Mouse (Mus musculus) liver (tissue): ENCODE measurements around the gene Zfp982.
"Not testable (repeated sequence)": the region's sequence is repeated elsewhere in the genome, so short reads cannot be mapped to it uniquely, and the experiment has no call there.

Experiments
- DNase-seq: peaks from one replicate; pipeline ENCODE4 v3.0.0-alpha.2; 2020; ENCODE audit warnings: mixed read lengths

Zfp982 gene

DNA sequence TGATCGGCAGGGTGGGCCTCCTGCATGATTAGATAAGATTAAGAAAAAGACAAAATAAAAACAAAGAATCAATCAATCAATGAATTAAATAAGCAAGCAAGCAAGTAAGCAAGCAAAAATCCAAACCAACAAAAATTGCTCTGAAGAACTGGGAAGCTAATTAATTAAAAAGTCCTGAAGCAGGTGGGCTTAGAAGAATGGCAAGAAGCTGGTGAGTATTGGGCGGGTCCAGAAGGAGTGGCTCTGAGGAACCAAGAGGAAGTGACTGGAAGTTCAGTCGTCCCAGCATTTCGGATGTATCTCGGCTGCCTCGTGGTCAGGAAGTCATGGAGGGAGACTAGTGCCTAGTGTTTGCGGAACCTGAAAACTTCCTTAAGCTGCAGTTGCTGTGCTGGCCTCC, at the start of gene Zfp982:
TSS of gene Zfp982 (plus strand) at position 301 of the 400 bp plus-strand sequence.
- not testable (repeated sequence) for DNase-seq

DNA sequence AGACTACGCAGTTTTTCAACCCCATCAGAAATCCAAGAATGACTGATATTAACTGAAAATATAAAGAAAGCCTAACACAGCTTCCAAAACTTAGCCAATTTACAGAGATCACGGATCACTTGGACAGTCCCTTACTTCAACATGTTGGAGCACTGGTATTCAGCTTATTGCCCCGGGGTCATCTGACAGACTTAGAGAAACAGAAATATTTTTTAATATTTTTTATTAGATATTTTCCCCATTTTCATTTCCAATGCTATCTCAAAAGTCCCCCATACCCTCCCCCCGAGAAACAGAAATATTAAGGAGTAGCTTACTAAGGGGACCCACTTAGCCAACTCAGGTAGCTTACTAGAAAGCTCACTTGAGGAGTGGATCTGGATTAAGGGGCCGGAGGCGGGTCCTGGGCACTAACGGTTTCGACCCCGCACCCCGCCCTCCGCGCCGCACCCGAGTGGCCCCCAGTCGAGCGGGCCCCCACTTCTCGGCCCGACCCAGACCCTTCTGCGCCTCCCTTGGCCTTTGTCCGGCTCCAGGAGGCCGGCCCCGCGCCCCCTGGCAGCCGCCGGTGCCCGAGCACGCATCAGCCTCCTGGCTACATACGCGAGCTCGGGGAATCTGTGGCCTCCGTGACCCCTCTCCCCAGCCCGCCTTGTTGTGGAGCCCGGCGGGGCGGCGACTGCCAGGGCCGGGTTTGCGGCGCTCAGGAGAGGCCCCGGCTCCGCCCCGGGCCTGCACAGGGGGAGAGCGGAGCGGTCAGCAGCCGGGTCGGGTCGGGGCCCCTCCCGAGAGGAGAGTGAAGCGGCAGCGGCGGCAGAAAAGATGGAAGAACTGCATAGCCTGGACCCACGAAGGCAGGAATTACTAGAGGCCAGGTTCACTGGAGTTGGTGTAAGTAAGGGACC, 49.3 kb upstream of the Zfp982 start:
- peak; percentile 77 for DNase-seq

DNA sequence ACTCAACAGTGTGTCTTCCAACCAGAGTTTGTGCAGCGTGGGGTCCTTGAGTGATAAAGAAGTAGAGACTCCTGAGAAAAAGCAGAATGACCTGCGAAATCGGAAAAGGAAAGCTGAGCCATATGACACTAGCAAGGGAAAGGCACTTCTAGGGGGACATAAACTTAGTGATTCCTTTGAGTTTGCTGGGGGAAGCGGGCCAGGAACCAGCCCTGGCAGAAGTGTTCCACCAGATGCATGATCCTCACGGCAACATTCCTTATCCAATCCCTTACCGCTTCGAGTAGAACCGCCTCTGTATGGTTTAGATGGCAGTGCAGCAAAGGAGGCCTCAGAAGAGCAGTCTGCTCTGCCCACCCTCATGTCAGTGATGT, 48.7 kb upstream of the Zfp982 start:
- DNase-seq, result not testable (repeated sequence)

DNA sequence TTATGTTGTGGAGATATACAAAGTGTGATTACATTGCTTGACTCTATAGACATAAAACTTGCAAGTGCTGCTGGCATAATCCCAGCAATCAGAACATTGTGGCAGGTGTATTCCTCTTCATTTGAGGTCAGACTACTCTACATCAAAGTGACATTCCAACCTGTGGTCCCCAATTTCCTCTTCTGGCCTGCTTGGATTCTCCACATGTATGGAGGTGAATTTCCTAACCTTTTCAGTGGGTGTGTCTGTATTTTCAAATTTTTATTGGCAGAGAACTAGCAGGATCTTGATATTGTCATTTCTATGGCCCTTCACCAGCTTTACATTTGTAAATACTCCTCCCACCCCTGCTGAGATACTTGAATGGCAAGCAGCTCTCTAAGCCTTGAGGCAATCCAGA, 46.8 kb upstream of the Zfp982 start:
- DNase-seq, result not testable (repeated sequence)

DNA sequence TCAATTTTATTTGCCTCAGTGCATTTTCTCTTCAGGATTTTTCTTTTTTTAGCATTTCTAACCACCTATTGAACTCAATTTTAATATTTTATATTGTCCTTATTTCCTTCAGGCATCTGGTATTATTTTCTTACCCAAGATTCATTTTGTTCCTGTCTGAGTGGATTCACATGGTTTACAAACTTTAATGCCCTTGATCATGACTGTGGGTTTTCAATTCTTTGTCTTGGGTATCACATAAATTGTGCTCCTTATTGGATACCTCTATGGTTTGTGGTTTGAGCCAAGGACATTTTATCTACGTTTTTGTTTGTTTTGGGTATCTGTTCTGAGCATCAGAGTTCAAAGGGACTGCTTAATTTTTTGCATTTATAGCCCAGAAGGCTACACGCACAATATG, 43.9 kb upstream of the Zfp982 start:
- DNase-seq, result no peak

DNA sequence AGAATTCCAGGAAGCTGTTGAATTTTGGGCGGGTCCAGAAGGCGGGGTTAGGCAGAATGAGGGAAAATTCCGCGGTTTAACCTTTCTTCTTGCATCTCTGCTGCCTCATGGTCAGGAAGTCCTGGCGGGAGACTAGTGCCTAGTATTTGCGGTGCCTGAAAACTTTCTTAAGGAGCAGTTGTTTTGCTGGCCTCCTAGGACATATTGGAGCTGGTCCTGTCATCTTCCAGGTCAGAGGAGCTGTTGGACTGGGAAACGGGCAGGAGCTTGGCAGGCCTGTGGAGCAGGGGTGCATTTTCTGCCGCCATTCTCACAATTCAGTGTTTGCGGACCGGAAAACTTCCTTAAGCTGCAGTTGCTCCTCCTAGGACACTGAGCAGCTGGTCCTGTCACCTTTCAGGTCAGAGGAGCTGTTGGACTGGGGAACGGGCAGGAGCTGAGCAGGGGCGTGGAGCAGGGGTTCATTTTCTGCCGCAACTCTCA, 43.1 kb upstream of the Zfp982 start:
- DNase-seq, result peak; percentile 42

DNA sequence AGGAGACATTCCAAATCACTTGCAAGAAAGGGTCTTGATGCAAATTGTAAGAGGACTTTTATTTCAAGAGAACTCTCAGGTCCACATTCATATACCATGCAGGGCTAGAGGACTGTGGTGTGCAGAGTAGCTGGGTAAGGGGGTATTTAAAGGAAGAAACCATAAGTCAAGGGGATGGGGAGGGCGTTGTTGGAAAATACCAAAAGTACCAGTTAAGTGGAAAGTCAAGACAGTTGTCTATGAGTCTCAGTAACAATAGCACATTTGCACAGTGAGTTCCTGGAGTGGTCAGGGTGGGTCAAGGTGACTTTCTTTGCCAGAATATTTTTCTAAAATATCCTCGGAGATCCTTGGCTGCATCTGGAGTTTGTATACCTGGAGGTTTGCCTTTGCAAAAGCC, 42.2 kb upstream of the Zfp982 start:
- not testable (repeated sequence) for DNase-seq

DNA sequence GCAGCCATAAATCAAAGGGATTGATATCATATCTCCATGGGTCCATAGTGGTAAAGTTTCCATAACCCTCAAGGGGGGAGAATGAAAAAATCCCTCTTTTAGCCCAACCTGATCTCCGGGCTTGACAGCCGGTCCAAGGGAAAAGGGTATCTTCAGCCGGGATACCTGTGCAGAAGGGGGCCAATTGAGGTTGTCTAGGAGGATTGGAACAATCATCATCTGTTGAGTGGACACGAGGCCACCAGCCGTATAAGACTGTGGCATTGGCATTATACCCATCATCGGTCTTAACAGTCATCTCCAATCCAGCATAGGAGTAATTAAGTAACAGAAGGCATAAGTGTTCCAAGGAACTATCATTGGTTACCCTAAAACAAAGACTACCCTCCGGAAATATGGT, 25.0 kb upstream of the Zfp982 start:
- DNase-seq, result not testable (repeated sequence)

DNA sequence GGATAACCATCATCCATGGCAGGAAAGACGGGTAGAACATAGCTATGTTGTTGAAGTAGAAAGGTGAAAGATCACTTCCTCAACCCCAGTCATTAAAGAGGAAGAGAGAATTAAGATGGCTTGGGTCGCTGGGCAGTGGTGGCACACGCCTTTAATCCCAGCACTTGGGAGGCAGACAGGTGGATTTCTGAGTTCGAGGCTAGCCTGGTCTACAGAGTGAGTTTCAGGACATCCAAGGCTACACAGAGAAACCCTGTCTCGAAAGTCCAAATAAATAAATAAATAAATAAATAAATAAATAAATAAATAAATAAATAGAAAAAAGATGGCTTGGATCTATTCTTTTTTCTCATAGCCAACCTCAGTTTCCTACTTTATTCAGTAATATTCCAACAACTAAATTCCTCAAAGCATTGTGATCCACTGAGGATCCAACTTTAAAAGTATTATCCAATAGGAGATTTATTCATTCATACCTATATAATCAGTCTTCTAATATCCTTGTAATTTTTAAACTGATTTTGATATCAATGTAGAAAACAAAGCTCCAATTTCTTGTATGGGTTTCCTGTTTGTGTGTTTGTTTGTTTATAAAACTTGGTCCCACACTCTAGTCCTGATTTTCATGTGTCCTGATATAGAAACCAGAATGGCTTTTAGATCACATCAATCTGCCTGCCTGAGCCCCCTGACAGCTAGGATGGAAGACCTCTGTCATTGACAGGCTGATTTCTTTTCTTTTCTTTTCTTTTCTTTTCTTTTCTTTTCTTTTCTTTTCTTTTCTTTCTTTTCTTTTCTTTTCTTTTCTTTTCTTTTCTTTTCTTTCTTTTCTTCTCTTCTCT, 6.8 kb downstream of the Zfp982 start:
- DNase-seq, result not testable (repeated sequence)

DNA sequence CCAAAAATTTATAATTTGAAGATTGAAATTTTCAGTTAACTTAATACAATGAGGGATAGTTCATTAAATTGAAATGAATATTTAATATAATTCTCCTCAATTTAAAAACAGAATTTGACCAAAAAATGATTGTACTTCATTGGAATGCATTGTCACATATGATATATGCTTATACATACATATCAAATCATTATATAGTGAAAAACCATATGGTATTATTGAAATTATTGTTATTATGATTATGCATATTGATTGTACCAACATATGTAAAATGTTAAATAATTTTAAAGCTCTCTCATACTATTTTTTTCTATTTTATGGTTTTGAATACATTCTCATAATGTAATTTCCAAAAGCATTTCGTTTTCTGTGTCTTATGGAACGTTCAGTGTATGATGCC, 17.0 kb downstream of the Zfp982 start:
- DNase-seq, result no peak

DNA sequence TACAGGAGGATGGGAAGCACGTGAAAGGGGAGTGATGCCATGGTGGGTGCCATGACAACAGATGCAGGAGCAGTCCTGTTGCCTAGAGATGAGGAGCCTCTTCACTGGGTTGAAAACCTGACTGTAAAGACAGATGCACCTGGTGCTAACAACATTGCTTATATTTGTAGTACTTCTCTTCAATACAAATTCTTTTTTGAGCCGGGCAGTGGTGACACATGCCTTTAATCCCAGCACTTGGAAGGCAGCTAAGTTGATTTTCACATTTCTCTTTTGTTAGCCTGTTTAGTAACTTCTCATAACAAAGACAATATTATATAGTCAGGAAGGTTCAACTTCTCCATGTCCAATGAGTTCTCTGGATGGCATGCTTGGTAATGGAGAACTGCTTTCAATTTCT, 26.8 kb downstream of the Zfp982 start:
- DNase-seq, result no peak

DNA sequence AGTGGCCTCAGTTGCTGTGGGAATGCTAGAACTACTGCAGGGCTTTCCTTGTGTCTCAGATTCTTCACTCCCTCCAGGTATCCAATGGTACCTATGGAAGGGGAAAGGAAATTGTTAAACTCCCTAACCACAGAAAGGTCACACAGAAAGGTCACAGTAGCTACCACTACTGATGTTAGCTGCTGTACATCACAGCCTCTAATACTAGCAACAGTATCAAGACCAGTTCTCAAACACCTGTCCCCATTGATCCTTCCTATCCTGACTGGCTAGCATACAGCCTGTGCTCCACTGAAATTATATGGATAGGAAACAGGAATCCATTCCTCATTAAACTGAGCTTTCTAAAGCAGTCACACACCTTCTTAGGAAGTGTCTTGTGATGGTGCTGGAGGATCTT, 27.9 kb downstream of the Zfp982 start:
- DNase-seq, result no peak

DNA sequence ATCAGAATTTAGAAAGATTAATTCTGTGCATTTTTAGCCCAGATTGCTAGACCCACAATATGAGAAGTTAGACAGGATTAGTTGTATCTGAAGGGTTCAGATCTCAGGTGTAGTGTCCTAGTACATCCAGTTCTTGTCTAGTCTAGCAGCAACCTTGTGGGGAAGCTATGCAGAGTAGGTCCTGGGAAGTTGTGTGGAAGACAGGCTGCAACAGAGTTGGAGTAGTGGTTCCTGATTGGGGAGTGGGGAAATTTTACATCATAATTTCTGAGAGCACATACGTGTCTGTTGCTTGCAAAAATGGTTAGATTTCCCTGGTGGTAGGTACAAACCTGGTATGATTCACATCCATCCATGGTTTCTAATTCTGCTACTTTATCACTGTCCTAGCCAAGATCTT, 32.9 kb downstream of the Zfp982 start:
- no peak for DNase-seq

DNA sequence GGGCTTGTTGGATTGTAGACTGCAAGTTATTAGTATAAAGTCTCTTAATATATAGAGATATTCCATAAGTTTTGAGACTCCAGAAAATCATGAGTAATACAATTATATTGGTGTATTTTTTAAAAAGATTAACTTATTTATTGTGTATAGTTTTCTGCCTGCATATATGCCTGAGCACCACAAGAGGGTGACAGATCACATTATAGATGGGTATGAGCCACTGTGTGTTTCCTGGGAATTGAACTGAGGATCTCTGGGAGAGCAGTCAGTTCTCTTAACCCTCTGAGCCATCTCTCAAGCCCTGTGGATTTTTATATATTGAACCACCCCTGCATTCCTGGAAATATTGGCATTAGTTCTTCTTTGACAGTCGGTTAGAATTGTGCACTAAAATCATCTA, 38.1 kb downstream of the Zfp982 start:
- no peak for DNase-seq

DNA sequence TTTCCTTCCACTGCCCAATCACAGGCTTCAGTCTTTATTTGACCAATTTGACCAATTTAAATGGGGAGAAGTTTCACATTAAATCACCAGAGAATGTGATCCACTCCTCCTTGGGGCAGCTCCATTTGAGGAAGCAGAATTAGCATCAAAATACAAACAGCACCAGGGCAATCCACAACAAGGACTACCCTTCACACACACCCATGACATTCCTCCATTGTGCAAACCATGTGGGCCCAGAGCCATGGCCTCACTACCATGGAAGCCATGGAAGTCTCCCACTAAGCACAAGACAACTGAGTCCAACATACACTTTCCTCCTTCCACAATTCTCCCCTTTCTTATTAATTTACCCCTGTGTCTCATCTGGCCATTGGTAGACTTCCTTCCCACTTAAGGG, 43.7 kb downstream of the Zfp982 start:
- DNase-seq, result not testable (repeated sequence)

DNA sequence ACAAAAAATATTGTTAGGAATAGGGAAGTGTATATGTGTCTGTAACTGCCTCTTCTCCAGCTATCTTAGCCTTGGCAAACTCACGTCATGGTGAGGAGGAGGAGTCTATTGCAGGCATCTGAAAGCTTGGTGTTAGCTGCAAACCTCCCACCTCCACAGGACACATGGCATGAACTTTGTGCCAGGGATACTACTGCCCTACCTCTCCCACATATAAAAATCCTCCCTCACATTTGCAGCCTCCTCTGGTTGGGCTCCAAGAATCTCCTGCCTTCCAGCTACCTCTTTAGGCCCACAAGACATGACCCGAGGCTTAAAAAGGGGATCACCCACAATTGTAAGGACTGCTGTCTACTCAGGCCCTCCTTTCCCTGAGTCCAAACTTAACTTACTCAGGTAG, 45.5 kb downstream of the Zfp982 start:
- no peak for DNase-seq

DNA sequence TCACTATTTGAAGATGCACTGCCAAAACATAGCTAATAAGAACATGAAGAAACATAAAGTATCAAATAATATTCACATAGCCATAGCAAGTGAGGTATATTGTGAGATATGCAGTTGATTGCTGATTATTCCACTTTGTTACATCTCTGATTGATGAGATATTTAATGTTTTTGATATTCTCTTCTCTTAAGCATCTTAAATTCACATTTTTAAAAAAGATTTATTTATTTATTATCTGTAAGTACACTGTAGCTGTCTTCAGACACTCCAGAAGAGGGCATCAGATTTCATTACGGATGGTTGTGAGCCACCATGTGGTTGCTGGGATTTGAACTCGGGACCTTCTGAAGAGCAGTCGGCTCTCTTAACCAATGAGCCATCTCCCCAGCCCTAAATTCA, 47.7 kb downstream of the Zfp982 start, which contains the start of gene Gm16503:
TSS of gene Gm16503 (plus strand) at position 301 of the 400 bp plus-strand sequence.
- DNase-seq, result not testable (repeated sequence)

DNA sequence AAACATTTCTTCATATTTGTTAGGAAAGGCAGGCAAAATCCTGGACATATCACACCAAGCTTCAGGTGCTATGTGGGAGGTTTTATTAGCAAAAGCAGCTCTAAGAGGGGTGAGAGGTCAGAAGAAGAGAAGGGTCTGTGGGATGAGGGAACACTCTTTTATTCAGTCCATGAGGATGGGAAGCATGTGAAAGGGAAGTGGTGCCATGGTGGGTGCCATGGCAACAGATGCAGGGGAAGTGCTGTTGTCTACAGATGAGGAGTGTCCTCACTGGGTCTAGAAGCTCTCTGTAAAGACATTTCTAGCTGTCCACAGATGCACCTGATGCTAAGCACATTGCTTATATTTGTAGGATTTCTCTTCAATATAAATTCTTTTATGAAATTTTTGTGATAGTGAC, 48.9 kb downstream of the Zfp982 start:
- DNase-seq, result no peak

DNA sequence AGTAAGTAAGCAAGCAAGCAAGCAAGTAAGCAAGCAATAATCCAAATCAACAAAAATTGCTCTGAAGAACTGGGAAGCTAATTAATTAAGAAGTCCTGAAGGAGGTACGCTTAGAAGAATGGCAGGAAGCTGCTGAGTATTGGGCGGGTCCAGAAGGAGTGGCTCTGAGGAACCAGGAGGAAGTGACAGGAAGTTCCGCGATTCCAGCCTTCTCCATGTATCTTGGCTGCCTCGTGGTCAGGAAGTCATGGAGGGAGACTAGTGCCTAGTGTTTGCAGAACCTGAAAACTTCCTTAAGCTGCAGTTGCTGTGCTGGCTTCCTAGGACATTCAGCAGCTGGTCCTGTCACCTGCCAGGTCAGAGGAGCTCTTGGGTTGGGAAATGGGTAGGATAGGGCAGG, 60.9 kb downstream of the Zfp982 start, which contains the start of gene Zfp985:
TSS of gene Zfp985 (plus strand) at position 207 of the 400 bp plus-strand sequence.
- not testable (repeated sequence) for DNase-seq

DNA sequence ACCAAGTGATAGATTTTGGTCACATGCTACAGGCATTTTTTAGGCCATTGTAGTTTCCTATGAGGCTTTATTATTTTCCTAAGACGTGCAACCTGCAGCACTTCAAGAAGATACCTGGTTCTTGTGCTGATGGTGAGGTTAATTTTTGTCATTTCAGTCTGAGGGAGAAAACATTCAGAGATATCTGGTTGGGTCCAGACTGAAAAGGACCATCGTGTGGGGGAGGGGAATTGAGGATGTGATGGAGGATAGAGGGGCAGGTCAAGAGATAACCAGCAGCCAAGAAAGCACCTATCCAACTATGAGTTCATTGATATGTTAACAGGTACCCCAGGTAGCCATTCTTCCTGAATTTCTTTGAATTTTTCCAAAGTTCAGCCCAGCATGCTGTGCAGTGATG, 62.1 kb downstream of the Zfp982 start:
- not testable (repeated sequence) for DNase-seq

DNA sequence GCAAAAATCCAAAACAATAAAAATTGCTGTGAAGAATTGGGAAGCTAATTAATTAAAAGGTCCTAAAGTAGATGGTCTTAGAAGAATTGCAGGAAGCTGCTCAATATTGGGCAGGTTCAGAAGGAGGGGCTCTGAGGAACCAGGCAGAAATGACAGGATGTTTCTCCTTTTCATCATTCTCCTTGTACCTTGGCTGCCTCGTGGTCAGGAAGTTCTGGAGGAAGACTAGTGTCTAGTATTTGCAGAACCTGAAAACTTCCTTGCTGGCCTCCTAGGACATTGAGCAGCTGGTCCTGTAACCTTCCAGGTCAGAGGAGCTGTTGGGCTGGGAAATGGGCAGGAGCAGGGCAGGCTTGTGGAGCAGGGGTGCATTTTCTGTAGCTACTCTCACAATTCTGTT, 64.7 kb downstream of the Zfp982 start:
- DNase-seq, result not testable (repeated sequence)

DNA sequence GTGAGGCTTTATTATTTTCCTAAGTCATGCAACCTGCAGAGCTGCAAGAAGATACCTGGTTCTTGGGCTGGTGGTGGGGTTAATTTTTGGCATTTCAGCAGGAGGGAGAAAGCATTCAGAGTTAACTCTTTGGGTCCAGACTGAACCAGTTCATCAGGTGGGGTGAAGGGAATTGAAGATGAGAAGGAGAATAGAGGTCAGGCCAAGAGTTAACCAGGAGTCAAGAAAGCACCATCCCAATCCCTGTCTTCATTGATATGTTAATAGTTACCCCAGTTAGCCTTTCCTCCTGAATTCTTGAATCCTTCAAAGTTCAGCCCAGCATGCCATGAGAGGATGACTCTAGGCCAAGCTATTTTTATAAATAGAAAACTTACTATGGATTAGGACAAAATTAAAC, 65.8 kb downstream of the Zfp982 start:
- not testable (repeated sequence) for DNase-seq

DNA sequence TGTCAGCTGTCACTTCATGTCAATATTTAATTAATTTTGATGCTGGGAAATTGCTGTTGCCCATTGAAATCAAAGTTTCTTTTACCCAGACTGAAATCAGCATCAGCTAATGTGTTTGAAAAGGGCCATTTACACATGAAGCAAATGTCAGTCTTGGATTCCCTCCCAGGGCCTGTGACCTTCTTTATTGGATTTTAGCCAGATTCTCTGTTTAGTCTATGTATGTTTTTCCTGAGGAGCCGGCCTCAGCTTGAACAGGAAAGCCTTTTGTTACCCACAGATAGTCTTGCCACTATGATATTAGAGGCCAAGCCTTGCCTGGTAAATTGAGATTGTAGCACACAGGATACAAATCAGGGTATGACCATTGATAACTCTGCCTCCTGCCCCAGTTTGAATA, 66.9 kb downstream of the Zfp982 start:
- DNase-seq, result not testable (repeated sequence)
